Mouse (Mus musculus): ENCODE measurements at regions not wholly inside any gene's neighbourhood (a gene's known extent, or its start where the extent isn't known, plus 50 kb on each side); places are given as distances from the start of the nearest gene placed in this dataset.

- no peak for DNase-seq
Measured at GRCm38 (mm10) chr6:84383718-84384117, 210.0 kb downstream of the Cyp26b1 start.

GRCm38 (mm10) chr6:84383141-84383540 is 210.6 kb downstream of the Cyp26b1 start:
- no peak for DNase-seq

DNA sequence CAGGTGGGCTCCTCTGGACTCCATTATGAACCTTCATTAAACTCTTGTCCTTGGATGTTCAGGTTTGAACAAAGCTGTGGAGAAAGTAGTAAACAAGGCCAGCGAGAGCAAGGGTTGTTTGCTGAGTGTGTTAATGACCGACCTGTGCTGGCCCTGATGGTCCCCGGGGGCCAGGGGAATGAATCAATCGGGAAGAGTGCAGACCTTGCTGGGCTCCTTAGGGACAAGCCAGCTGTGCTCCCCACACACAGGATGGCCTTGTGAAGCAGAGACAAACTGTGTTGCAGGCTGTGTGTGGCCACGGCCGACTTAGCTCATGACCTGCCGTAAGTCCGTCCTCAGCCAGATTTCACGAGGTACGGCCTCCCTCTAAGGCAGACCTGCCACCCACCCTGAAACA is 212.1 kb downstream of the Cyp26b1 start:
- no peak for DNase-seq

DNA sequence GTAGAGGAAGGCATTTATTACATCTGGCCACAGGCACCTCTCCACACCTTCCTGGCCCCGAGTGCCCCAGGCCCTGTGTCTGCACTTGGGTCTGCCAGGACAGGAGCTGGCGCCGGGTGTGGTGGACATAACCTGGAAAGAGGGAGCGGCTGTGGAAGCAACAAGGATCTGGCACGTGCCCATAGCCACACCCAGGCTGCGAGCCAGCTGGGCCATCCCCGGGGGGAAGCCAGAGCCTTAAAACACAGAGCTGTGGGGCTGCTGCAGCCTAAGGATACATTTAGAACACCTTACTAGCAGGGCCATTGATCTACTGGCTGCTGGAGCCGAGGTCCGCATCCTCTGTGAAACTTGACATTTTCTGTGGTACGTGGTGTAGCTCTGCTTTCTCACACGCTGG is 217.0 kb downstream of the Cyp26b1 start:
- DNase-seq: no peak

GRCm38 (mm10) chr6:84375498-84375897 is 218.2 kb downstream of the Cyp26b1 start:
- DNase-seq: peak; percentile 73 to 77

GRCm38 (mm10) chr6:84366365-84366764 is 227.3 kb downstream of the Cyp26b1 start:
- no peak for DNase-seq

GRCm38 (mm10) chr6:84365914-84366313 is 227.8 kb downstream of the Cyp26b1 start:
- no peak for DNase-seq

DNA sequence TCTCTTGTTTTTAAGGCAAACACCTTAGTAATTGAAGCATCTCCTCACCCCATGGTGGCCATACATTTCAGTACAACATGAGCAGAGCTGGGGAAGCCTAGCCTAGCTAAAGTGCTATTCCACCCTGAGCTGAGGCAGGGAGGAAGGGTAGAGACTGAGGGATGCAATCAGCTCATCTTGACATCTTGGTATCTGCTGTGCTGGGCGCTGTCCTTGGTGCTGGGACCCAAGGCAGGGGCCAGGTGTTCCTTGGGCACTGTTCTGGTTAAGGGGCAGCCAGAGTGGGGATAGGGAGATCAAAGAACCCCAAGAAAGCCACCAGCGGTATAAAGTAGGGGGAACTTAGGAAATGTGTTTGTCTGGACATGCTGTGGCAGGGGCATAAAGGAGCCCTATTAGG is 228.7 kb downstream of the Cyp26b1 start:
- peak; percentile 58 to 65 for DNase-seq

- DNase-seq: no peak
Measured at GRCm38 (mm10) chr6:84362331-84362730, 231.4 kb downstream of the Cyp26b1 start.

DNA sequence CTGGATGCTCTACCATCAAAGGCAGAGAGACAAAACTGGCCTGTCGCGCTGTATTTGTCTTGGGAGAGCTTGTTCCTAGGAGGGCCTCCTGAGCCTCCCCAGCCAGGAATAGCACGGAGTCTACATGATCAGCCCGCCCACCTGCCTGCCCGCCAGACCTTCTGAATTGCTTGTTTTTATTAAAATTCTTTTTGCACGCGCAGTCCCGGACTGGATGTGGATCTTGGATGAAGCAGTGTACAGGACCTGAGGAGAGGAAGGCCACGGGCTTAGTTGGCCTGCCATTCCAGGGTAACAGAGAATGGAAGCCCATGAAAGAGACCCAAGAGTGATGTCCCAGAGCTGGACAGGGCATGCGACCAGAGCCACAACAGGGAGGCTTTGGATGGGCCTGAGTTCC is 235.8 kb downstream of the Cyp26b1 start:
- no peak for DNase-seq

DNA sequence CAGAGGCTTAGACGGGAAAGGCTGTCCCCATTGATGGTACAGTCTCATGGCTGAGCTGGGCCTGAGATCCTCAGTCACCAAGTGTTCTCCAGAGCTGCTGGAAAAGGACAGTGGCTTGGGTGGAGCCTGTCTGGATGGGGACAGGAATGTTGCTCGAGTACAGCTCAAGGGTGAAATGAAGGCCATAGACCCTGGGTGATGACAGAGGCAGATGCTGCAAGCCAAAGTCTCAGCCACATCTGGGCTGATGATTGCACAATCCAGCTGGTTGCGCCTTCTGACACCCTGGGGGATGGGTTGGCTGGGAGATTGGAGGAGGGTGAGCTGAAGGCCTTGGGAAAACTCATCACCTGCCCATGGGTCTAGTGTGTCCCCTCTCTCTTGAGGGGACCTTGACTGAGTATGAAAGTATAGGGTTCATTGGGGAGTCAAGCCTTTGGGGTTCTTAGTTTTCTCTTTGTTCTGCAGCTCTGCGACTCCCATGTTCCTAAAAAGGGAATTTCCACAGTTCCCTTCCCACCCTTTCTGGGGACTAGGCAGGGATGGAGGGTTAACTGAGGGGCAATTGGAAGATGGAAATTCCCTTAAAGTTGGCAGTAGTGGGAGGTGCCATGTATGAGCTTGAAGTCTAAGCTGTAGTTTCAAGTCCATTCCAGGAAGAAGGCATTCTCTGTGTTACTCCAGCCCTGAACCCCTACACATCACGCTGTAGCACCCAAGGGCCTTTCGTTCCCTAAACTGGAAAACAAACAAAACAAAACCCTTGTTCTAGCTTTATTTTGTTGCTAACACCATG is 240.1 kb downstream of the Cyp26b1 start:
- no peak for DNase-seq

GRCm38 (mm10) chr6:84344936-84345335 is 248.8 kb downstream of the Cyp26b1 start:
- DNase-seq: no peak

- DNase-seq: no peak
Measured at GRCm38 (mm10) chr6:84333666-84334179, 260.0 kb downstream of the Cyp26b1 start.

GRCm38 (mm10) chr6:84329106-84329505 is 264.6 kb downstream of the Cyp26b1 start:
- no peak for DNase-seq

GRCm38 (mm10) chr6:84328030-84328390 is 265.7 kb downstream of the Cyp26b1 start:
- DNase-seq: no peak

- no peak for DNase-seq
Measured at GRCm38 (mm10) chr6:84327306-84328029, 266.2 kb downstream of the Cyp26b1 start.

GRCm38 (mm10) chr6:84325384-84326114 is 268.2 kb downstream of the Cyp26b1 start:
- peak; percentile 73 to 78 for DNase-seq

GRCm38 (mm10) chr6:84324185-84324584 is 269.5 kb downstream of the Cyp26b1 start:
- DNase-seq: no peak

GRCm38 (mm10) chr6:84322528-84322927 is 271.2 kb downstream of the Cyp26b1 start:
- DNase-seq: no peak

- peak in 1 of 2 experiments; percentile 26 for DNase-seq
Measured at GRCm38 (mm10) chr6:84320586-84320985, 273.1 kb downstream of the Cyp26b1 start.

- DNase-seq: peak in 1 of 2 experiments; percentile 31
Measured at GRCm38 (mm10) chr6:84318774-84319173, 274.9 kb downstream of the Cyp26b1 start.

- peak in 1 of 2 experiments; percentile 38 for DNase-seq
Measured at GRCm38 (mm10) chr6:84317026-84317425, 276.7 kb downstream of the Cyp26b1 start.

Measured in kidney, postnatal 4 days (tissue).